Mouse (Mus musculus): ENCODE data around the gene Pck1. TPM values are rescaled to one million over a fixed set of nuclear protein-coding genes. Genes with fewer than 3 reads are reported as not detected.

Pck1 gene
- polyA plus RNA-seq, 1 experiment from 2014 or later = 3.0 TPM

DNA sequence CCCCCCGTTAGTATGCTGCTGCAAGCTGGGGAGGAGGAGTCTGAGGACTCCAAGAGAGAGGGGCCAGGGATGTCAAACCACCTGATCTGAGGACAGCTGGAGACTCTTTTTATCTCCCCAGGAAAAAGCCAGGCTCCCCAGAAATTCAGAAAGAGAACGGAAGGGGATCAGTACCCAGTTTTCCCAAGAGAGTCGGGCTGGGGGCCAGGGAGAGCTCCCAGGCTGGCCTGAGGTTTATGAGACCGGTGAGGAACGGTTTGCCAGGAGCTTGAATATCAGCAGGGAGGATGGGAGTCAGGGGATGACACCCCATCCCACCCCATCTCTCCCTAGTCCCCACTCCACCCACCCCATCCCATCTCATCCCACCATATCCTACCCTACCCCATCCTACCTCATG is 28.6 kb downstream of the Pck1 start:
- no peak overlapping the region for H3K9ac ChIP-seq (ENCODE audit: low read depth, low read length)
- no peak overlapping the region for H3K4me2 ChIP-seq (replicated peaks; ENCODE audit: low read depth, low read length)
- H3K9me3 ChIP-seq (ENCODE audit: control insufficient read depth, low read length) = no peaks in the 10 kb centered on the region
- peaks cover 4% of the 10 kb centered on the region; the same call in 1 of the 2 replicates for H3K4me1 ChIP-seq (ENCODE audit: control insufficient read depth, insufficient read depth, low read length)
- no peak for ATAC-seq (ENCODE audit: low FRiP score, low TSS enrichment)
- 70% methylated on average over 4 of the region's 5 CpGs for WGBS
- H3K27ac ChIP-seq (ENCODE audit: low read depth, low read length) = no peak overlapping the region
- H3K36me3 ChIP-seq (ENCODE audit: control insufficient read depth, insufficient read depth, low read length) = no peaks in the 10 kb centered on the region
- peaks cover 24% of the 10 kb centered on the region for H3K27me3 ChIP-seq (ENCODE audit: control insufficient read depth, insufficient read depth, low read length)
- H3K4me3 ChIP-seq (ENCODE audit: low read length) = no peak overlapping the region

- Histone ChIP-seq H3K36me3 (ENCODE audit: control insufficient read depth, insufficient read depth, low read length) (no peaks in the 10 kb centered on the region), H3K4me3 (ENCODE audit: low read length) (no peak overlapping the region), H3K27ac (ENCODE audit: low read depth, low read length) (no peak overlapping the region), H3K4me2 (replicated peaks; ENCODE audit: low read depth, low read length) (no peak overlapping the region), H3K9me3 (ENCODE audit: control insufficient read depth, low read length) (no peaks in the 10 kb centered on the region), H3K27me3 (ENCODE audit: control insufficient read depth, insufficient read depth, low read length) (peaks cover 24% of the 10 kb centered on the region), H3K4me1 (ENCODE audit: control insufficient read depth, insufficient read depth, low read length) (peaks cover 4% of the 10 kb centered on the region; the same call in 1 of the 2 replicates), H3K9ac (ENCODE audit: low read depth, low read length) (no peak overlapping the region)
- no peak for ATAC-seq (ENCODE audit: low FRiP score, low TSS enrichment)
- 86% methylated on average over 7 of the region's 7 CpGs for WGBS
Measured at GRCm38 (mm10) chr2:173181901-173182300, 29.1 kb downstream of the Pck1 start.

- Histone ChIP-seq H3K27ac (ENCODE audit: low read depth, low read length) (no peak overlapping the region), H3K4me1 (ENCODE audit: control insufficient read depth, insufficient read depth, low read length) (peaks cover 4% of the 10 kb centered on the region; the same call in 1 of the 2 replicates), H3K9ac (ENCODE audit: low read depth, low read length) (no peak overlapping the region), H3K4me2 (replicated peaks; ENCODE audit: low read depth, low read length) (no peak overlapping the region), H3K4me3 (ENCODE audit: low read length) (no peak overlapping the region), H3K27me3 (ENCODE audit: control insufficient read depth, insufficient read depth, low read length) (peaks cover 24% of the 10 kb centered on the region), H3K9me3 (ENCODE audit: control insufficient read depth, low read length) (no peaks in the 10 kb centered on the region), H3K36me3 (ENCODE audit: control insufficient read depth, insufficient read depth, low read length) (no peaks in the 10 kb centered on the region)
- ATAC-seq (ENCODE audit: low FRiP score, low TSS enrichment) = no peak
- 86% methylated on average over 7 of the region's 7 CpGs for WGBS
Measured at GRCm38 (mm10) chr2:173182796-173183195, 29.9 kb downstream of the Pck1 start.

DNA sequence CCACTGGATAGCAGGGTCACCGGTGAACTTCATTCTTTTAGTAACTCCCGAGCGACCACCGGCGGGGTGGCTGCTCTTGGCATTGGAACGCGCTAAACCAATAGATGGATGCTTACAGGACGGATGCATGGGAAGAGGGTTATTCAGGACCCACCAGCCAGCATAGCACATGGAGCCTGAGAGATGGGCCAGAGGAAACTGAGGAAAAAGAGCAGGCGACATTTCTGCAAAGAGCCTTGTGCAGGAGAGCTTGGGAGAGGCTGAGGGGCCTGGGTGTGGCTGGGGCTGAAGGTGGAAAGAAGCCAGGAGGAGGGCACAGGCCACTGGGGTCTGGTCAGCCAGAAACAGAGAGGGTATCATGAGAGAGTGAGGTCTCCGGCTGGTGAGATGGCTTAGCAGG is 30.5 kb downstream of the Pck1 start:
- H3K27me3 ChIP-seq (ENCODE audit: control insufficient read depth, insufficient read depth, low read length) = peaks cover 24% of the 10 kb centered on the region

GRCm38 (mm10) chr2:173183836-173184460 is 31.1 kb downstream of the Pck1 start:
- Histone ChIP-seq H3K4me2 (replicated peaks; ENCODE audit: low read depth, low read length) (no peak overlapping the region), H3K4me1 (ENCODE audit: control insufficient read depth, insufficient read depth, low read length) (peaks cover 4% of the 10 kb centered on the region; the same call in 1 of the 2 replicates), H3K27ac (ENCODE audit: low read depth, low read length) (no peak overlapping the region), H3K27me3 (ENCODE audit: control insufficient read depth, insufficient read depth, low read length) (peaks cover 24% of the 10 kb centered on the region), H3K9me3 (ENCODE audit: control insufficient read depth, low read length) (no peaks in the 10 kb centered on the region), H3K36me3 (ENCODE audit: control insufficient read depth, insufficient read depth, low read length) (no peaks in the 10 kb centered on the region), H3K4me3 (ENCODE audit: low read length) (no peak overlapping the region), H3K9ac (ENCODE audit: low read depth, low read length) (no peak overlapping the region)
- 8% methylated on average over 8 of the region's 8 CpGs for WGBS
- peak; percentile 25; the same call in 1 of the 2 replicates for ATAC-seq (ENCODE audit: low FRiP score, low TSS enrichment)

More for the DNA sequence above, 30.5 kb downstream of the Pck1 start:
- H3K36me3 ChIP-seq (ENCODE audit: control insufficient read depth, insufficient read depth, low read length) = no peaks in the 10 kb centered on the region
- H3K9me3 ChIP-seq (ENCODE audit: control insufficient read depth, low read length) = no peaks in the 10 kb centered on the region
- WGBS = 96% methylated on average over 10 of the region's 10 CpGs
- no peak overlapping the region for H3K4me3 ChIP-seq (ENCODE audit: low read length)
- peaks cover 4% of the 10 kb centered on the region; the same call in 1 of the 2 replicates for H3K4me1 ChIP-seq (ENCODE audit: control insufficient read depth, insufficient read depth, low read length)
- H3K4me2 ChIP-seq (replicated peaks; ENCODE audit: low read depth, low read length) = no peak overlapping the region
- ATAC-seq (ENCODE audit: low FRiP score, low TSS enrichment) = no peak
- no peak overlapping the region for H3K27ac ChIP-seq (ENCODE audit: low read depth, low read length)
- no peak overlapping the region for H3K9ac ChIP-seq (ENCODE audit: low read depth, low read length)

DNA sequence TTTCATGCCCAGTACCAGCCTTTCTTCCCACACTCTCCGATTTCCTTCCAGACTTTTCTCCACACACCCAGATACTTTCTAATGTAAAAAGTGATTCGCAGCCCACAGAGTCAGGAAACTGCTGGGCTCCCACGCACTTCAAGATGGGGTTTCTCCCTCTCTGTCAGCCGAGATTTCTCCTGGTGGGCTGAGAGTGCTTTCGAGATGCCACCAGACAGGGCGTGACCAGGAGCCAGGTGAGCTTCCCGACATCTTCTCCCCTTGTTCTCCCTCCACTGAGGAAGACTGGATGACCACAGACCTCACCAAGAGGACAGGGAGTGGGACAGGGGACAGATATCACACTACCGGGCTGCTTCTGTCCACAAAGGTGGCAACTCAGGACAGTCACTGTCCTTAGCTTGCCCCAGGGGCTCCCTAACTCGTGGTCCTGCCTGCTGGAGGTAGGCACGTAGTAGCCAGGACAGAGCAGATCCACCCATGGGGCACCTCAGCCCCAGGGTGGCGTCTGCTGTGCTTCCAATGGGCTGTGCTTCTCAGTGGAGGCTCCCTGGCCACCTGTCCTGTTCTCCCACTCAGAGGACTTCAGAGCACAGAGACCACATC is 31.7 kb downstream of the Pck1 start:
- no peak for ATAC-seq (ENCODE audit: low FRiP score, low TSS enrichment)
- Histone ChIP-seq H3K4me1 (ENCODE audit: control insufficient read depth, insufficient read depth, low read length) (peaks cover 4% of the 10 kb centered on the region; the same call in 1 of the 2 replicates), H3K9me3 (ENCODE audit: control insufficient read depth, low read length) (no peaks in the 10 kb centered on the region), H3K9ac (ENCODE audit: low read depth, low read length) (no peak overlapping the region), H3K4me2 (replicated peaks; ENCODE audit: low read depth, low read length) (no peak overlapping the region), H3K27me3 (ENCODE audit: control insufficient read depth, insufficient read depth, low read length) (peaks cover 24% of the 10 kb centered on the region), H3K36me3 (ENCODE audit: control insufficient read depth, insufficient read depth, low read length) (no peaks in the 10 kb centered on the region), H3K27ac (ENCODE audit: low read depth, low read length) (no peak overlapping the region), H3K4me3 (ENCODE audit: low read length) (no peak overlapping the region)
- 62% methylated on average over 11 of the region's 11 CpGs for WGBS

GRCm38 (mm10) chr2:173185282-173185681 is 32.4 kb downstream of the Pck1 start:
- 67% methylated on average over 6 of the region's 6 CpGs for WGBS

GRCm38 (mm10) chr2:173186047-173186943 is 33.4 kb downstream of the Pck1 start:
- Histone ChIP-seq H3K4me3 (ENCODE audit: low read length) (no peak overlapping the region), H3K27me3 (ENCODE audit: control insufficient read depth, insufficient read depth, low read length) (peaks cover 18% of the 10 kb centered on the region; the same call in 1 of the 2 replicates), H3K4me1 (ENCODE audit: control insufficient read depth, insufficient read depth, low read length) (no peaks in the 10 kb centered on the region; the same call in 1 of the 2 replicates), H3K9ac (ENCODE audit: low read depth, low read length) (no peak overlapping the region), H3K27ac (ENCODE audit: low read depth, low read length) (no peak overlapping the region), H3K36me3 (ENCODE audit: control insufficient read depth, insufficient read depth, low read length) (no peaks in the 10 kb centered on the region), H3K4me2 (replicated peaks; ENCODE audit: low read depth, low read length) (no peak overlapping the region), H3K9me3 (ENCODE audit: control insufficient read depth, low read length) (no peaks in the 10 kb centered on the region)
- ATAC-seq (ENCODE audit: low FRiP score, low TSS enrichment) = peak; percentile 78
- 30% methylated on average over 26 of the region's 26 CpGs for WGBS

More at GRCm38 (mm10) chr2:173185282-173185681, 32.4 kb downstream of the Pck1 start:
- no peak for ATAC-seq (ENCODE audit: low FRiP score, low TSS enrichment)
- H3K4me1 ChIP-seq (ENCODE audit: control insufficient read depth, insufficient read depth, low read length) = peaks cover 4% of the 10 kb centered on the region; the same call in 1 of the 2 replicates
- no peak overlapping the region for H3K27ac ChIP-seq (ENCODE audit: low read depth, low read length)
- no peak overlapping the region for H3K4me2 ChIP-seq (replicated peaks; ENCODE audit: low read depth, low read length)
- H3K36me3 ChIP-seq (ENCODE audit: control insufficient read depth, insufficient read depth, low read length) = no peaks in the 10 kb centered on the region
- no peak overlapping the region for H3K9ac ChIP-seq (ENCODE audit: low read depth, low read length)
- peaks cover 18% of the 10 kb centered on the region; the same call in 1 of the 2 replicates for H3K27me3 ChIP-seq (ENCODE audit: control insufficient read depth, insufficient read depth, low read length)
- no peak overlapping the region for H3K4me3 ChIP-seq (ENCODE audit: low read length)
- no peaks in the 10 kb centered on the region for H3K9me3 ChIP-seq (ENCODE audit: control insufficient read depth, low read length)

Data from kidney, embryonic 14.5 days (tissue).